Mouse (Mus musculus): ENCODE results near the gene Rhox3g. TPM values are rescaled to one million over a fixed set of nuclear protein-coding genes. Genes with fewer than 3 reads are reported as not detected.
"Not testable (repeated sequence)": the region's sequence is repeated elsewhere in the genome, so short reads cannot be mapped to it uniquely, and the experiment has no call there.

The Rhox3g gene
- not detected in 2 replicates for polyA plus RNA-seq (2012; rRNA removed)

- DNase-seq (ENCODE audit: extremely low spot score in 1 of 2, low spot score in 1 of 2) = not testable (repeated sequence)
These were observed at the start of gene Rhox3g for GRCm38 (mm10) chrX:37628512-37628911. Gene Rhox3g (minus strand): TSS chrX:37628612.

- DNase-seq (ENCODE audit: extremely low spot score in 1 of 2, low spot score in 1 of 2) = not testable (repeated sequence)
These were observed 44.8 kb upstream of the Rhox3g start, which contains the start of gene Rhox2h for GRCm38 (mm10) chrX:37673177-37673576. Gene Rhox2h (minus strand): TSS chrX:37673277.

- DNase-seq (ENCODE audit: extremely low spot score in 1 of 2, low spot score in 1 of 2) = not testable (repeated sequence)
These were observed 40.3 kb upstream of the Rhox3g start, which contains the start of gene Rhox3h for GRCm38 (mm10) chrX:37668664-37669063. Gene Rhox3h (minus strand): TSS chrX:37668764.

- DNase-seq (ENCODE audit: extremely low spot score in 1 of 2, low spot score in 1 of 2) = not testable (repeated sequence)
These were observed 22.8 kb upstream of the Rhox3g start, which contains the start of gene Rhox4g for GRCm38 (mm10) chrX:37651227-37651626. Gene Rhox4g (minus strand): TSS chrX:37651327.

- DNase-seq (ENCODE audit: extremely low spot score in 1 of 2, low spot score in 1 of 2) = not testable (repeated sequence)
These were observed 15.0 kb upstream of the Rhox3g start, which contains the start of gene Rhox2g for GRCm38 (mm10) chrX:37643370-37643769. Gene Rhox2g (minus strand): TSS chrX:37643470.

- DNase-seq (ENCODE audit: extremely low spot score in 1 of 2, low spot score in 1 of 2) = not testable (repeated sequence)
These were observed 20.8 kb downstream of the Rhox3g start, which contains the start of gene Rhox4f for GRCm38 (mm10) chrX:37607604-37608003. Gene Rhox4f (minus strand): TSS chrX:37607704.

GRCm38 (mm10) chrX:37580692-37581091, 47.7 kb downstream of the Rhox3g start, which contains the start of gene Rhox3f:
Gene Rhox3f (plus strand): TSS chrX:37580992.
- DNase-seq (ENCODE audit: extremely low spot score in 1 of 2, low spot score in 1 of 2) = not testable (repeated sequence)

Other genes starting within 250 kb of the Rhox3g start
- gene Rhox3a2, start 248.6 kb downstream of the Rhox3g start, polyA plus RNA-seq (2012; rRNA removed) = not detected in 2 replicates
- gene Rhox4a2, start 237.8 kb downstream of the Rhox3g start, polyA plus RNA-seq (2012; rRNA removed) = not detected in 2 replicates
- gene Rhox2b, start 216.5 kb downstream of the Rhox3g start, polyA plus RNA-seq (2012; rRNA removed) = not detected in 2 replicates
- not detected in 2 replicates for gene Rhox4b, start 196.1 kb downstream of the Rhox3g start, polyA plus RNA-seq (2012; rRNA removed)
- not detected in 2 replicates for gene Rhox2c, start 174.9 kb downstream of the Rhox3g start, polyA plus RNA-seq (2012; rRNA removed)
- not detected in 2 replicates for gene Rhox3c, start 170.0 kb downstream of the Rhox3g start, polyA plus RNA-seq (2012; rRNA removed)
- gene Rhox4c, start 148.3 kb downstream of the Rhox3g start, polyA plus RNA-seq (2012; rRNA removed) = not detected in 2 replicates
- not detected in 2 replicates for gene Rhox2d, start 135.2 kb downstream of the Rhox3g start, polyA plus RNA-seq (2012; rRNA removed)
- gene Rhox4d, start 114.3 kb downstream of the Rhox3g start, polyA plus RNA-seq (2012; rRNA removed) = not detected in 2 replicates
- gene Rhox2e, start 98.2 kb downstream of the Rhox3g start, polyA plus RNA-seq (2012; rRNA removed) = not detected in 2 replicates
- gene Rhox3e, start 86.6 kb downstream of the Rhox3g start, polyA plus RNA-seq (2012; rRNA removed) = not detected in 2 replicates
- gene Rhox4e, start 71.2 kb downstream of the Rhox3g start, polyA plus RNA-seq (2012; rRNA removed) = not detected in 2 replicates
- not detected in 2 replicates for gene Rhox2f, start 57.2 kb downstream of the Rhox3g start, polyA plus RNA-seq (2012; rRNA removed)
- not detected in 2 replicates for gene Rhox3f, start 47.6 kb downstream of the Rhox3g start, polyA plus RNA-seq (2012; rRNA removed)
- not detected in 2 replicates for gene Rhox4f, start 20.9 kb downstream of the Rhox3g start, polyA plus RNA-seq (2012; rRNA removed)
- gene Rhox2g, start 14.9 kb upstream of the Rhox3g start, polyA plus RNA-seq (2012; rRNA removed) = not detected in 2 replicates
- gene Rhox4g, start 22.7 kb upstream of the Rhox3g start, polyA plus RNA-seq (2012; rRNA removed) = not detected in 2 replicates
- gene Rhox3h, start 40.2 kb upstream of the Rhox3g start, polyA plus RNA-seq (2012; rRNA removed) = not detected in 2 replicates
- not detected in 2 replicates for gene Rhox2h, start 44.7 kb upstream of the Rhox3g start, polyA plus RNA-seq (2012; rRNA removed)
- gene Rhox5, start 176.2 kb upstream of the Rhox3g start, polyA plus RNA-seq (2012; rRNA removed) = 0.16 and 1.8 TPM in 2 replicates
- 0.78 and 2.2 TPM in 2 replicates for gene Rhox6, start 198.3 kb upstream of the Rhox3g start, polyA plus RNA-seq (2012; rRNA removed)
- not detected in 2 replicates for gene Rhox7a, start 203.1 kb upstream of the Rhox3g start, polyA plus RNA-seq (2012; rRNA removed)